Mouse (Mus musculus) lung, embryonic 14.5 days (tissue): ENCODE data around the gene Nfatc2. TPM values are rescaled to one million over a fixed set of nuclear protein-coding genes. Genes with fewer than 3 reads are reported as not detected.

Source experiments
- ATAC-seq: fragments of 200-750 bp; cut with Nextera tagmentation; 2 replicates; pipeline ENCODE4 v1.8.0; 2017; ENCODE audit warnings: mild to moderate bottlenecking, moderate TSS enrichment, moderate library complexity; ENCODE audit not compliant: insufficient read depth
- DNase-seq: peaks from one replicate; pipeline ENCODE4 v3.0.0-alpha.2; 2015
- H3K27ac ChIP-seq: fragments of 300-500 bp; sonication (generic); 2 replicates; pipeline ENCODE4 v1.5.1; 2014; ENCODE audit warnings: low read depth, mild to moderate bottlenecking, moderate library complexity
- H3K27me3 ChIP-seq: fragments of 300-500 bp; sonication (generic); 2 replicates; pipeline ENCODE4 v1.6.1; 2014; ENCODE audit warnings: low read length, control low read depth; ENCODE audit not compliant: insufficient read depth
- H3K36me3 ChIP-seq: fragments of 300-500 bp; sonication (generic); 2 replicates; pipeline ENCODE4 v1.6.1; 2014; ENCODE audit warnings: control low read depth; ENCODE audit not compliant: insufficient read depth
- H3K4me1 ChIP-seq: fragments of 300-500 bp; sonication (generic); 2 replicates; pipeline ENCODE4 v1.6.1; 2014; ENCODE audit warnings: antibody characterized with exemption, control low read depth; ENCODE audit not compliant: insufficient read depth
- H3K4me2 ChIP-seq: fragments of 300-500 bp; sonication (generic); 2 replicates; pipeline ENCODE4 v1.6.1; 2014; ENCODE audit warnings: mild to moderate bottlenecking
- H3K4me3 ChIP-seq: fragments of 300-500 bp; sonication (generic); 2 replicates; pipeline ENCODE4 v1.5.1; 2014; ENCODE audit warnings: low read depth, low read length
- H3K9ac ChIP-seq: fragments of 300-500 bp; sonication (generic); 2 replicates; pipeline ENCODE4 v1.6.1; 2014
- H3K9me3 ChIP-seq: fragments of 300-500 bp; sonication (generic); 2 replicates; pipeline ENCODE4 v1.6.1; 2016; ENCODE audit warnings: low read depth, low read length, control low read depth
- CTCF ChIP-seq: IDR thresholded peaks from 2 replicates; pipeline ENCODE4 v1.5.1; 2016; ENCODE audit warnings: antibody characterized with exemption, low read depth
- WGBS: fragments of 180-500 bp; shearing (Covaris S2); extraction: QIAGEN DNeasy Blood & Tissue Kit; methylation state at CpG from one replicate; pipeline ENCODE4 v1.1.7; 2014; 5-methylcytosine and 5-hydroxymethylcytosine counted together
- polyA plus RNA-seq: library from polyadenylated mRNA; unstranded; fragments of >200 nt; fragmentation: Nextera tagmentation; extraction: Ambion mirVana; gene quantifications from 2 replicates; pipeline ENCODE4 v1.2.1, GENCODE M21; 2014

The Nfatc2 gene
- polyA plus RNA-seq, 1 experiment from 2014 or later = 2.3 TPM

GRCm38 (mm10) chr2:168548008-168548407 lies 53.4 kb downstream of the Nfatc2 start:
- no peak overlapping the region for H3K27ac ChIP-seq
- WGBS = 78% methylated on average over 4 of the region's 4 CpGs
- no peak for TF ChIP-seq CTCF

DNA sequence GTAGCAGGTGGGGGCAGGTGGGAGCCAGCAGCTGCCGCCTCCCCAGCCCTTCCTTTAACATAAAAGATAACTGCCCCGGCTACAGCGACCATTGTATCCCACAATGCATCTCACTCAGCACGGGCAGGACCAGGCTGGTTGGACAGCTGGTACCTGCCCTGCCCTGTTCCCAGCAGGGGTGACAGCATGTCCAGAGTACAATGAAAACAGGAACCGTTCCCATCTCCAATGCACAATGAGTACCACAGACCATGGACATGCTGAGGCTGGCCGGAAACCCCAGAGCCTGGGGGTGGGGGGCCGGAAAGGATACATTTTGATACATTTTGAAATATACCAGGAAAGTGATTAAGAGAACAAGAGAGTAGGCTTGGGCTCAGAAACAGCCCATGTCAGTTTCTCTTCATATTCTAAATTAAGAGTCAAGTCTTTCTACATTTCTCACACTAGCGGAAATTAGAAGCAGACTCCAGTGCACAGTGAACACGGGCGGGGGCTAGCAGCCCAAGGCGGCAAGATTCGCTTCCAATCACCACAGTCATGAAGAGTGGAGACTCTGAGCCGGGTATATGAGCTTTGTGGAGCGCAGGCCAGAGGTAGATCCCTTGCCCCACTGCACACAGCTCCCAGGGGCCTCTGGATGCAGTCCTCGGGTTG lies 55.4 kb downstream of the Nfatc2 start:
- H3K4me1 ChIP-seq = peaks cover 28% of the 10 kb centered on the region

More at GRCm38 (mm10) chr2:168548008-168548407, 53.4 kb downstream of the Nfatc2 start:
- H3K4me1 ChIP-seq = peaks cover 34% of the 10 kb centered on the region
- no peaks in the 10 kb centered on the region for H3K36me3 ChIP-seq
- no peaks in the 10 kb centered on the region for H3K27me3 ChIP-seq
- no peak overlapping the region for H3K9ac ChIP-seq
- H3K4me3 ChIP-seq = no peak overlapping the region
- no peak for ATAC-seq
- no peak overlapping the region for H3K4me2 ChIP-seq
- no peaks in the 10 kb centered on the region for H3K9me3 ChIP-seq
- no peak for DNase-seq

DNA sequence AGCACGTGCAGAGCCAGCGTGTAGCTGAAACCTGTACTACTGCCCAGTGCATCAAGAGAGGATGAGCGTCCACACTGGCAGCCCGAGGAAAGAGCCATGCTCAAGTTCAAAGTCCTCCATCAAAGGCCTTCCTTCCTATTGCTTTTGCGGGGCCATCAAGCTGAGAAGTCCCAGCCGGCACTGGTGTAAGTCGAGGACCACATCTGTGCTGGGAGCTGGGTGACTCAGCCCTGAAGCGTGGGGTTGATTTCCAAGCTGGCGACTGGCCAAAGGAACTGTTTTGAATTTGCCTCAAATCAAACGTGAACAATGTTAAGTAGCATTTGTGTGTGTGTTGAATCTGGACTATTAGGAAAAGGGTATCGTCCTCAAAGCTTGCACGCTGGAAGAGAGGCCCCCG lies 57.4 kb downstream of the Nfatc2 start:
- Histone ChIP-seq H3K4me2 (no peak overlapping the region), H3K9me3 (no peaks in the 10 kb centered on the region), H3K36me3 (no peaks in the 10 kb centered on the region), H3K4me3 (no peak overlapping the region), H3K27ac (0 out of 2 replicates have a peak overlapping the region, but pooled peaks have one; percentile 46), H3K9ac (no peak overlapping the region), H3K27me3 (no peaks in the 10 kb centered on the region), H3K4me1 (peaks cover 23% of the 10 kb centered on the region)
- DNase-seq (peak; percentile 95), ATAC-seq (peak; percentile 87)
- WGBS = 14% methylated on average over 13 of the region's 13 CpGs
- no peak for TF ChIP-seq CTCF

More for the DNA sequence above, 55.4 kb downstream of the Nfatc2 start:
- no peak overlapping the region for H3K27ac ChIP-seq
- H3K4me2 ChIP-seq = no peak overlapping the region
- no peak overlapping the region for H3K4me3 ChIP-seq
- no peak overlapping the region for H3K9ac ChIP-seq
- H3K9me3 ChIP-seq = no peaks in the 10 kb centered on the region
- TF ChIP-seq CTCF = no peak
- 70% methylated on average over 15 of the region's 15 CpGs for WGBS
- DNase-seq (no peak), ATAC-seq (no peak)
- H3K36me3 ChIP-seq = no peaks in the 10 kb centered on the region
- no peaks in the 10 kb centered on the region for H3K27me3 ChIP-seq

- H3K27ac ChIP-seq = no peak overlapping the region
- H3K9ac ChIP-seq = no peak overlapping the region
- no peaks in the 10 kb centered on the region for H3K36me3 ChIP-seq
- no peaks in the 10 kb centered on the region for H3K9me3 ChIP-seq
- H3K4me2 ChIP-seq = no peak overlapping the region
- H3K27me3 ChIP-seq = no peaks in the 10 kb centered on the region
- ATAC-seq (no peak), DNase-seq (no peak)
- no peak for TF ChIP-seq CTCF
- 60% methylated on average over 3 of the region's 3 CpGs for WGBS
- peaks cover 23% of the 10 kb centered on the region for H3K4me1 ChIP-seq
- H3K4me3 ChIP-seq = no peak overlapping the region
Measured at GRCm38 (mm10) chr2:168543026-168543425, 58.4 kb downstream of the Nfatc2 start.

DNA sequence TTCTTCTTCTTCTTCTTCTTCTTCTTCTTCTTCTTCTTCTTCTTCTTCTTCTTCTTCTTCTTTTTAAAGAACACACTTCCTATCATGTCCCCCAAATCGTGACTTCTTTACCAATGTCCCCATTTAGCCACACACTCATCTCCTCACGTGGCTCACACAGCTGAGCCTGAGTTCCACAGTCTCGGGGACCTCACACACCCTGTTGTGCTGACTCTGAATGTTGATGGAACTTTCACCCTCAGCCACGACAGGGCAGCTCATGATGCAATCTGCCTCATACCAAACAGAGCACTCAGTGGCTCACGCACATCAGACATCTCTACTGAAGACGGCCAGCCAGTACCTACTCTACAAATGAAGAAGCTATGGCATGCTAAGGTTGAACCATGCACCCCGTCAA lies 60.2 kb downstream of the Nfatc2 start:
- peaks cover 23% of the 10 kb centered on the region for H3K4me1 ChIP-seq
- H3K4me2 ChIP-seq = no peak overlapping the region
- no peak overlapping the region for H3K4me3 ChIP-seq
- WGBS = 65% methylated on average over 7 of the region's 7 CpGs
- no peaks in the 10 kb centered on the region for H3K27me3 ChIP-seq
- no peak for DNase-seq
- no peak for TF ChIP-seq CTCF
- no peaks in the 10 kb centered on the region for H3K36me3 ChIP-seq
- ATAC-seq = no peak
- no peak overlapping the region for H3K9ac ChIP-seq
- no peaks in the 10 kb centered on the region for H3K9me3 ChIP-seq
- H3K27ac ChIP-seq = no peak overlapping the region

DNA sequence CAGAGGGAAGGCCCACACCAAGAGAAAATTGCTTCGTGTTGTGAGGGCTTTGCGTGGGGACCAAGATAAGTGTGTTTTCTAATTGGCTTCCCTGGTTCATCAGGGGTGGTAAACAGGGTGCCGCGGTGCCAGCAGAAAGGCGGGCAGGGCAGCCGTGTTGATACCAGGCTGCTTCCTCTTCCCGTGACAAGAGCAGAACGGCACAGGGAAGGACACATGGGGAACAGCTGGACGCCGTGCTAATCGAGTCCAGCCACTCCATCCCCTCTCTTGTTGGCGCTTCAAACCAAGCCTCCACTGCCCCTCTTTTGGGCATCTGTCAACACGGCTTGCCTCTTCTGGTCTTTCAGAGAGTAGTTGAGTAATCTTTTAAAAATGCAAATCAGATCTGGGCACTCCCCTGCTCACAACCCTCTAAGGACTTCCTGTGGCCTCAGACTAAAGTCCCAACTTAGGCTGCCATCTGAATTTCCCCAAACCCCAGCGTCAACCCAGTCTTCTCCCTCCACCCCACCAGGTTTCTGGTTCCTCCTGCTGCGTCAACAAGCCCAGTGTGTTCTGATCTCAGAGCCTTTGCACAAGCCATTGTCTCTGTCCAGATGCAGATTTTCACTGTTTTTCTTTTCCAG lies 61.7 kb downstream of the Nfatc2 start:
- Histone ChIP-seq H3K4me2 (no peak overlapping the region), H3K9me3 (no peaks in the 10 kb centered on the region), H3K4me1 (peaks cover 20% of the 10 kb centered on the region), H3K4me3 (no peak overlapping the region), H3K27me3 (no peaks in the 10 kb centered on the region), H3K27ac (no peak overlapping the region), H3K36me3 (no peaks in the 10 kb centered on the region), H3K9ac (no peak overlapping the region)
- 55% methylated on average over 15 of the region's 15 CpGs for WGBS
- DNase-seq (no peak), ATAC-seq (no peak)
- no peak for TF ChIP-seq CTCF

GRCm38 (mm10) chr2:168539026-168539425 lies 62.4 kb downstream of the Nfatc2 start:
- H3K4me2 ChIP-seq = no peak overlapping the region
- peaks cover 13% of the 10 kb centered on the region for H3K4me1 ChIP-seq
- no peak for DNase-seq
- TF ChIP-seq CTCF = no peak
- H3K36me3 ChIP-seq = no peaks in the 10 kb centered on the region
- no peak overlapping the region for H3K4me3 ChIP-seq
- no peaks in the 10 kb centered on the region for H3K27me3 ChIP-seq
- H3K27ac ChIP-seq = no peak overlapping the region
- no peak overlapping the region for H3K9ac ChIP-seq
- 84% methylated on average over 6 of the region's 6 CpGs for WGBS
- ATAC-seq = no peak
- no peaks in the 10 kb centered on the region for H3K9me3 ChIP-seq
